Mouse (Mus musculus) limb, embryonic 12.5 days (tissue): ENCODE results near the gene Cyth1. TPM values are rescaled to one million over a fixed set of nuclear protein-coding genes. Genes with fewer than 3 reads are reported as not detected.

Experiments
- ATAC-seq: fragments of 200-750 bp; cut with Nextera tagmentation; 2 replicates; pipeline ENCODE4 v1.8.0; 2017; ENCODE audit warnings: low read depth, moderate TSS enrichment; ENCODE audit not compliant: insufficient number of reproducible peaks, insufficient read depth, low FRiP score, low TSS enrichment
- H3K27ac ChIP-seq: fragments of 300-500 bp; sonication (generic); 2 replicates; pipeline ENCODE4 v1.5.1; 2016; ENCODE audit warnings: mild to moderate bottlenecking, moderate library complexity
- H3K27me3 ChIP-seq: fragments of 300-500 bp; sonication (generic); 2 replicates; pipeline ENCODE4 v1.6.1; 2016; ENCODE audit warnings: mild to moderate bottlenecking, moderate library complexity
- H3K36me3 ChIP-seq: fragments of 300-500 bp; sonication (generic); 2 replicates; pipeline ENCODE4 v1.6.1; 2016; ENCODE audit warnings: mild to moderate bottlenecking, moderate library complexity
- H3K4me1 ChIP-seq: fragments of 300-500 bp; sonication (generic); replicated peaks from 2 replicates; pipeline ENCODE4 v1.6.1; 2016
- H3K4me2 ChIP-seq: fragments of 300-500 bp; sonication (generic); 2 replicates; pipeline ENCODE4 v1.6.1; 2016; ENCODE audit warnings: mild to moderate bottlenecking, moderate library complexity
- H3K4me3 ChIP-seq: fragments of 300-500 bp; sonication (generic); replicated peaks from 2 replicates; pipeline ENCODE4 v1.5.1; 2016; ENCODE audit warnings: mild to moderate bottlenecking
- H3K9ac ChIP-seq: fragments of 300-500 bp; sonication (generic); replicated peaks from 2 replicates; pipeline ENCODE4 v1.6.1; 2016; ENCODE audit warnings: mild to moderate bottlenecking, moderate library complexity
- H3K9me3 ChIP-seq: fragments of 300-500 bp; sonication (generic); 2 replicates; pipeline ENCODE4 v1.6.1; 2016; ENCODE audit warnings: mild to moderate bottlenecking, moderate library complexity
- WGBS: fragments of 180-500 bp; shearing (Covaris S2); methylation state at CpG from one replicate; pipeline ENCODE4 v1.1.7; 2016; 5-methylcytosine and 5-hydroxymethylcytosine counted together
- polyA plus RNA-seq: library from polyadenylated mRNA; unstranded; fragments of >200 nt; fragmentation: Nextera tagmentation; extraction: Ambion mirVana; gene quantifications from 2 replicates; pipeline ENCODE4 v1.2.1, GENCODE M21; 2016

The Cyth1 gene
- polyA plus RNA-seq, 1 experiment from 2014 or later: 26.3 TPM

- Histone ChIP-seq H3K4me3 (no peak overlapping the region), H3K9me3 (no peaks in the 10 kb centered on the region), H3K4me2 (no peak overlapping the region), H3K36me3 (no peaks in the 10 kb centered on the region), H3K4me1 (peaks cover 68% of the 10 kb centered on the region), H3K9ac (no peak overlapping the region), H3K27me3 (no peaks in the 10 kb centered on the region), H3K27ac (peak overlapping the region; percentile 45; the same call in 1 of the 2 replicates)
- no peak for ATAC-seq
- 79% methylated on average over 7 of the region's 7 CpGs for WGBS
These were observed 13.5 kb downstream of the Cyth1 start for GRCm38 (mm10) chr11:118234929-118235328.

GRCm38 (mm10) chr11:118234500-118234899 lies 13.9 kb downstream of the Cyth1 start:
- Histone ChIP-seq H3K36me3 (no peaks in the 10 kb centered on the region), H3K4me1 (peaks cover 63% of the 10 kb centered on the region), H3K4me2 (no peak overlapping the region), H3K27me3 (no peaks in the 10 kb centered on the region), H3K27ac (peak overlapping the region; percentile 45; the same call in 1 of the 2 replicates), H3K4me3 (no peak overlapping the region), H3K9ac (no peak overlapping the region), H3K9me3 (no peaks in the 10 kb centered on the region)
- WGBS: 83% methylated on average over 6 of the region's 6 CpGs
- ATAC-seq: no peak

- Histone ChIP-seq H3K4me1 (peaks cover 57% of the 10 kb centered on the region), H3K27me3 (no peaks in the 10 kb centered on the region), H3K36me3 (no peaks in the 10 kb centered on the region), H3K9me3 (no peaks in the 10 kb centered on the region), H3K27ac (no peak overlapping the region), H3K4me2 (no peak overlapping the region), H3K4me3 (no peak overlapping the region), H3K9ac (no peak overlapping the region)
- ATAC-seq: no peak
- 74% methylated on average over 3 of the region's 3 CpGs for WGBS
These were observed 14.5 kb downstream of the Cyth1 start for GRCm38 (mm10) chr11:118233924-118234323.

DNA sequence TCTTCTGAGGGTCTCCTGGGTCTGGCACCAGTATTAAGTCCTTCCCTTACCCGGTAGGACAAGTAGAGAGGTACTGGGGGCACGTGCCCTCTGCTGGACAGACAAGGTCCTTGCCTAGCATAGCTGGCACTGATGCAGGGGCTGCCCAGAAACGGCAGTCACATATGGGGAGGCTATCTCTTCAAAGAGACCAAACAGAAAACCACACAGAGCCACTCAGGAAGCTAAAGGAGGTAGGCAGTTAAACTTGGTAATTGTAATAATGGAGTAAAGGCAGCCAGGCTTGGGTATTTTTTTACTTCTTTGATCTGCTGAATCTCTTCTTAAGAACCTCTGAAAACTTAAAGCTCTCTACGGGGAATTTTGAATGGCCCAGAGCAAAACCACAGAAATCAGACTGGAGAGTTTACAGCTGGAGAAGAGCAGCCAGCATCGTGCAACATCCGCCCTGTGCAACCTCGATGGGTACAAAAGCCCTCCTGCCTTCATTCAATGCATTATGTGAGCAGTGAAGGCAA lies 16.0 kb downstream of the Cyth1 start:
- no peak overlapping the region for H3K9ac ChIP-seq
- no peak for ATAC-seq
- no peaks in the 10 kb centered on the region for H3K36me3 ChIP-seq
- peaks cover 42% of the 10 kb centered on the region for H3K4me1 ChIP-seq
- no peaks in the 10 kb centered on the region for H3K27me3 ChIP-seq
- H3K4me2 ChIP-seq: no peak overlapping the region
- 38% methylated on average over 7 of the region's 7 CpGs for WGBS
- H3K9me3 ChIP-seq: no peaks in the 10 kb centered on the region
- no peak overlapping the region for H3K4me3 ChIP-seq
- H3K27ac ChIP-seq: 0 out of 2 replicates have a peak overlapping the region, but pooled peaks have one; percentile 41

GRCm38 (mm10) chr11:118229941-118230340 lies 18.5 kb downstream of the Cyth1 start:
- WGBS: 84% methylated on average over 5 of the region's 5 CpGs
- Histone ChIP-seq H3K27me3 (no peaks in the 10 kb centered on the region), H3K4me1 (peaks cover 50% of the 10 kb centered on the region), H3K4me2 (no peak overlapping the region), H3K9ac (no peak overlapping the region), H3K4me3 (no peak overlapping the region), H3K36me3 (no peaks in the 10 kb centered on the region), H3K27ac (no peak overlapping the region), H3K9me3 (no peaks in the 10 kb centered on the region)
- ATAC-seq: no peak

- Histone ChIP-seq H3K4me3 (no peak overlapping the region), H3K36me3 (0 out of 2 replicates have a peak, but pooled peaks cover 4% of the 10 kb centered on the region), H3K4me2 (no peak overlapping the region), H3K27ac (no peak overlapping the region), H3K4me1 (peaks cover 42% of the 10 kb centered on the region), H3K9ac (no peak overlapping the region), H3K9me3 (no peaks in the 10 kb centered on the region), H3K27me3 (no peaks in the 10 kb centered on the region)
- no peak for ATAC-seq
- WGBS: 82% methylated on average over 7 of the region's 7 CpGs
These were observed 20.7 kb downstream of the Cyth1 start for GRCm38 (mm10) chr11:118227650-118228049.

- H3K4me3 ChIP-seq: no peak overlapping the region
- 0 out of 2 replicates have a peak overlapping the region, but pooled peaks have one; percentile 42 for H3K27ac ChIP-seq
- no peak overlapping the region for H3K4me2 ChIP-seq
- no peaks in the 10 kb centered on the region for H3K9me3 ChIP-seq
- no peak overlapping the region for H3K9ac ChIP-seq
- peaks cover 37% of the 10 kb centered on the region for H3K4me1 ChIP-seq
- H3K36me3 ChIP-seq: 0 out of 2 replicates have a peak, but pooled peaks cover 4% of the 10 kb centered on the region
- ATAC-seq: no peak
- H3K27me3 ChIP-seq: no peaks in the 10 kb centered on the region
- 87% methylated on average over 7 of the region's 7 CpGs for WGBS
These were observed 21.5 kb downstream of the Cyth1 start for GRCm38 (mm10) chr11:118226850-118227249.

- Histone ChIP-seq H3K4me1 (peaks cover 39% of the 10 kb centered on the region), H3K27ac (peak overlapping the region; percentile 84), H3K36me3 (0 out of 2 replicates have a peak, but pooled peaks cover 4% of the 10 kb centered on the region), H3K9ac (no peak overlapping the region; the same call in 1 of the 2 replicates), H3K4me2 (no peak overlapping the region), H3K9me3 (no peaks in the 10 kb centered on the region), H3K27me3 (no peaks in the 10 kb centered on the region), H3K4me3 (no peak overlapping the region)
- no peak for ATAC-seq
- WGBS: 45% methylated on average over 1 of the region's 1 CpGs
These were observed 22.5 kb downstream of the Cyth1 start for GRCm38 (mm10) chr11:118225862-118226261.

DNA sequence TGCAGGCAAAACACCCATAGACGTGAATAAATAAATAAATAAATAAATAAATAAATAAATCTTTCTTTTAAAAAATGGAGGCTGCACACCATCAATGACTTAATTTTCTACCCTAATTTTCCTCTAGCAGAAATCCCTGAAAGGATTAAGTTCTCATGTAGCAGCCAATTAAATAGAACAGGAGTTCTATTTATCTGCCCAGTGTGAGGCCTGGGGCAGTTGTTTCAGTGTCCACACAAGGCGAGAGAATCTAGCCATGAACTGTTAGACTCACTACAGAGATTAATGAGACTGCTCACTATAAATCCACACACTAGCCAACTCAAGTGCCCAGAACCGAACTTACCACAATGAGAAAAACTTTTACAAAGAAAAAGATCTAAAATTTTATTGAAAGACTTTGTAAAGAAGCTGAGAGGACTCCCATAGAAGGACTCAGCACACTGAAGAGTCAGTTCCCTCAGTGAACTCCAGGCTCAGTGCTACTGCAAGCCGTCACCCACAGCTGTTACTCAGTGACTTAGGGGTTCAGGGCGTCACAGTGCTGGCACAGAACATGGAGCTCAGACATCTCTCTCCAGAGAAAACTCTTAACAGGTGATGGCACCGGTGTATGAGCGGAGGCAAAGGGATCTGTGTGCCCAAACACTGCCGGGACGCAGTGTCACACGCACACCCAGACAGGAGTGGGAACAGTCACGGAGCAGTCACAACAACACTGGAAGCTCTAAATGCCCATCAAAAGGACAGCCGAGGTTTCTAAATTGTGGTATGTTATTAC lies 23.1 kb downstream of the Cyth1 start:
- 0 out of 2 replicates have a peak overlapping the region, but pooled peaks have one; percentile 15 for H3K4me2 ChIP-seq
- 0 out of 2 replicates have a peak, but pooled peaks cover 4% of the 10 kb centered on the region for H3K36me3 ChIP-seq
- peaks cover 35% of the 10 kb centered on the region for H3K4me1 ChIP-seq
- no peaks in the 10 kb centered on the region for H3K27me3 ChIP-seq
- no peak overlapping the region for H3K4me3 ChIP-seq
- ATAC-seq: no peak
- 63% methylated on average over 12 of the region's 12 CpGs for WGBS
- H3K27ac ChIP-seq: peak overlapping the region; percentile 84
- no peaks in the 10 kb centered on the region for H3K9me3 ChIP-seq
- H3K9ac ChIP-seq: no peak overlapping the region

DNA sequence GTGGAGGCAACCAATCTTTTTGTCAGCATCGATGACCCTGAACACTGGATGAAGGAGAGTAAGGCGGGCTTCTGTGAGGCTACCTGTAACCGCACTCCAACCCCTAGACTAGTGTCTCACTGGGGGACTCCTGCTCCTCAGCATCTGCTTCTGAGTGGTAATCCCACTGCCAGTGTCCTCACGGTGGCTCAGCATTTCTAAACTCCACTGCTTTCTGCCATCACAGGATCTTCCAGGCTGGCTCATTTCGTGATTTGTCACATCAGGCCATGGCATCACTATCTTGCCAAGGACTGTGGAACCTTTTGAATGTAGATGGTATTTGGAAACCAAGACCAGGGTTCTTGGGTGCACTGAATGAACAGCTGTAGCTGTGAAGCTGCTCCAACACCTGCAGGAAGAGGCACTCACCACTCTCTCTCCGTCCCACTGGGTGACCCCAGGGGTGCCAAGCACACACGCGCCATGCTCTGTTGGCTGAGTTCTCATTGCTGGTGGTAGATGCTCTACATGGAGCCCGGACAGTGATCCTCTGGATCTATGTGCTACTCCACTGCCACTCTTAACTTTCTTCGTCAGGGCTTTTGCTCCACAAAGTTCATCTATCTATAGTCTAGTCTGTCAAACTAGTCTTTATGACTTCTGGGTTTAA lies 24.9 kb downstream of the Cyth1 start:
- Histone ChIP-seq H3K4me1 (peaks cover 32% of the 10 kb centered on the region), H3K9me3 (no peaks in the 10 kb centered on the region), H3K4me2 (no peak overlapping the region), H3K27me3 (no peaks in the 10 kb centered on the region), H3K27ac (no peak overlapping the region), H3K36me3 (0 out of 2 replicates have a peak, but pooled peaks cover 4% of the 10 kb centered on the region), H3K9ac (no peak overlapping the region), H3K4me3 (no peak overlapping the region)
- 87% methylated on average over 10 of the region's 10 CpGs for WGBS
- ATAC-seq: no peak

DNA sequence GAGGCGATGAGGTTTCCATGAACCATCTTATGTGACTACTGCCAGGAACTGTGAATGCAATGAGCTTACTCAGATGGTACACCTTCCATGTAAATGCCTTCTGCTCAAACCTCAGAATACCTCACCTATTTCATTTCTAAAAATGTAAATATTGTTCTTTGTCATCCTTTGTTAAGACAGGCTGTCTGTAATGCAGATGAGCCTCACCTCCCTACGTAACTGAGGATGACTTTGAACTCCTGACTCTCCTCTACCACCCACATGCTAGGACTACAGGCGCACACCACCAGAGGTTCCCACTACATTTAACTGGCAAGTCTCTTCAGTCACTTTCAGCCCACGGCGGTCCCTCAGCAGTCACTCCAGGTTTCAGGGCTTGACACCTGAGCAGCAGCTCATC lies 25.5 kb downstream of the Cyth1 start:
- H3K27ac ChIP-seq: no peak overlapping the region
- no peak overlapping the region for H3K9ac ChIP-seq
- no peak overlapping the region for H3K4me3 ChIP-seq
- 0 out of 2 replicates have a peak, but pooled peaks cover 4% of the 10 kb centered on the region for H3K36me3 ChIP-seq
- 86% methylated on average over 5 of the region's 5 CpGs for WGBS
- H3K4me2 ChIP-seq: no peak overlapping the region
- no peaks in the 10 kb centered on the region for H3K9me3 ChIP-seq
- H3K27me3 ChIP-seq: no peaks in the 10 kb centered on the region
- ATAC-seq: no peak
- peaks cover 32% of the 10 kb centered on the region for H3K4me1 ChIP-seq
